Mouse (Mus musculus) kidney, embryonic 15.5 days (tissue): ENCODE data around the gene Tmppe. TPM values are rescaled to one million over a fixed set of nuclear protein-coding genes. Genes with fewer than 3 reads are reported as not detected.
A peak's percentile ranks its signal among the peaks of the same experiment; 100 is the strongest.
"Not testable (repeated sequence)": the region's sequence is repeated elsewhere in the genome, so short reads cannot be mapped to it uniquely, and the experiment has no call there.

Experiments
- ATAC-seq: fragments of 200-750 bp; cut with Nextera tagmentation; replicated peaks from 2 replicates; pipeline ENCODE4 v1.8.0; 2017; ENCODE audit warnings: moderate TSS enrichment; ENCODE audit not compliant: low FRiP score
- H3K27ac ChIP-seq: fragments of 300-500 bp; sonication (generic); 2 replicates; pipeline ENCODE4 v1.5.1; 2015; ENCODE audit warnings: mild to moderate bottlenecking, inconsistent platforms
- H3K27me3 ChIP-seq: fragments of 300-500 bp; sonication (generic); 2 replicates; pipeline ENCODE4 v1.6.1; 2015; ENCODE audit warnings: inconsistent platforms
- H3K36me3 ChIP-seq: fragments of 300-500 bp; sonication (generic); 2 replicates; pipeline ENCODE4 v1.6.1; 2015; ENCODE audit warnings: inconsistent platforms
- H3K4me1 ChIP-seq: fragments of 300-500 bp; sonication (generic); 2 replicates; pipeline ENCODE4 v1.6.1; 2015; ENCODE audit warnings: inconsistent platforms
- H3K4me2 ChIP-seq: fragments of 300-500 bp; sonication (generic); 2 replicates; pipeline ENCODE4 v1.6.1; 2015; ENCODE audit warnings: moderate library complexity, mild to moderate bottlenecking, inconsistent platforms
- H3K4me3 ChIP-seq: fragments of 300-500 bp; sonication (generic); replicated peaks from 2 replicates; pipeline ENCODE4 v1.5.1; 2015; ENCODE audit warnings: mild to moderate bottlenecking, inconsistent platforms
- H3K9ac ChIP-seq: fragments of 300-500 bp; sonication (generic); 2 replicates; pipeline ENCODE4 v1.6.1; 2015; ENCODE audit warnings: mild to moderate bottlenecking, inconsistent platforms
- H3K9me3 ChIP-seq: fragments of 300-500 bp; sonication (generic); replicated peaks from 2 replicates; pipeline ENCODE4 v1.6.1; 2016; ENCODE audit warnings: inconsistent platforms
- WGBS: fragments of 180-500 bp; shearing (Covaris S2); methylation state at CpG from one replicate; pipeline ENCODE4 v1.1.7; 2015; ENCODE audit warnings: mixed read lengths; 5-methylcytosine and 5-hydroxymethylcytosine counted together
- polyA plus RNA-seq: library from polyadenylated mRNA; unstranded; fragments of >200 nt; fragmentation: Nextera tagmentation; extraction: Ambion mirVana; gene quantifications from 2 replicates; pipeline ENCODE4 v1.2.1, GENCODE M21; 2015

Tmppe gene
- polyA plus RNA-seq = 11.0 and 12.5 TPM in 2 replicates

- peak; percentile 98 for ATAC-seq
- Histone ChIP-seq H3K4me2 (peak within 1 kb of the TSS; percentile 76), H3K27ac (peak within 1 kb of the TSS; percentile 95), H3K4me1 (peaks cover 12% of the 10 kb centered on the region), H3K9me3 (peaks cover 5% of the 10 kb centered on the region; the same call in 1 of the 2 replicates), H3K27me3 (no peaks in the 10 kb centered on the region), H3K9ac (peak within 1 kb of the TSS; percentile 89), H3K36me3 (peaks cover 28% of the 10 kb centered on the region), H3K4me3 (peak within 1 kb of the TSS; percentile 87)
- under 1% methylated on average over 73 of the region's 73 CpGs for WGBS
Measured at GRCm38 (mm10) chr9:114400949-114401684, at the start of gene Tmppe, which contains the start of gene Glb1. Gene Tmppe (plus strand): TSS chr9:114401105. Gene Glb1 (plus strand): TSS chr9:114401076.

GRCm38 (mm10) chr9:114367783-114368470 is 33.0 kb upstream of the Tmppe start:
- Histone ChIP-seq H3K36me3 (peaks cover under 1% of the 10 kb centered on the region; the same call in 1 of the 2 replicates), H3K4me3 (peak overlapping the region; percentile 52), H3K27ac (no peak overlapping the region), H3K4me1 (peaks cover 9% of the 10 kb centered on the region; the same call in 1 of the 2 replicates), H3K4me2 (peak overlapping the region; percentile 95), H3K9ac (peak overlapping the region; percentile 37), H3K9me3 (no peaks in the 10 kb centered on the region), H3K27me3 (peaks cover 11% of the 10 kb centered on the region; the same call in 1 of the 2 replicates)
- ATAC-seq = peak; percentile 85
- WGBS = under 1% methylated on average over 48 of the region's 48 CpGs

- Histone ChIP-seq H3K4me2 (peak overlapping the region; percentile 95), H3K4me3 (peak overlapping the region; percentile 52), H3K27ac (no peak overlapping the region), H3K27me3 (peaks cover 11% of the 10 kb centered on the region; the same call in 1 of the 2 replicates), H3K9me3 (no peaks in the 10 kb centered on the region), H3K4me1 (peaks cover 9% of the 10 kb centered on the region; the same call in 1 of the 2 replicates), H3K36me3 (peaks cover 6% of the 10 kb centered on the region; the same call in 1 of the 2 replicates), H3K9ac (peak overlapping the region; percentile 37)
- WGBS = 13% methylated on average over 12 of the region's 12 CpGs
- peak; percentile 31 for ATAC-seq
Measured at GRCm38 (mm10) chr9:114368471-114368858, 32.4 kb upstream of the Tmppe start.

- peaks cover 11% of the 10 kb centered on the region; the same call in 1 of the 2 replicates for H3K27me3 ChIP-seq
- not testable (repeated sequence) for H3K9ac ChIP-seq, H3K9me3 ChIP-seq, ATAC-seq, H3K4me1 ChIP-seq, H3K36me3 ChIP-seq, H3K27ac ChIP-seq, H3K4me3 ChIP-seq, H3K4me2 ChIP-seq
- 59% methylated on average over 5 of the region's 5 CpGs for WGBS
Measured at GRCm38 (mm10) chr9:114369389-114369788, 31.5 kb upstream of the Tmppe start.

GRCm38 (mm10) chr9:114371717-114372116 is 29.2 kb upstream of the Tmppe start:
- not testable (repeated sequence) for H3K9me3 ChIP-seq, H3K4me2 ChIP-seq, H3K27ac ChIP-seq, H3K9ac ChIP-seq, H3K27me3 ChIP-seq, H3K4me3 ChIP-seq, H3K4me1 ChIP-seq, ATAC-seq
- H3K36me3 ChIP-seq = peaks cover 24% of the 10 kb centered on the region
- WGBS = 16% methylated on average over 5 of the region's 5 CpGs

GRCm38 (mm10) chr9:114375276-114375962 is 25.5 kb upstream of the Tmppe start:
- Histone ChIP-seq H3K9ac (no peak overlapping the region), H3K36me3 (peaks cover 55% of the 10 kb centered on the region), H3K4me2 (no peak overlapping the region), H3K4me1 (no peaks in the 10 kb centered on the region), H3K9me3 (no peaks in the 10 kb centered on the region), H3K27ac (no peak overlapping the region), H3K27me3 (no peaks in the 10 kb centered on the region), H3K4me3 (no peak overlapping the region)
- ATAC-seq = no peak
- 93% methylated on average over 10 of the region's 10 CpGs for WGBS

GRCm38 (mm10) chr9:114377168-114377567 is 23.7 kb upstream of the Tmppe start:
- Histone ChIP-seq H3K4me3 (no peak overlapping the region), H3K4me1 (no peaks in the 10 kb centered on the region), H3K27ac (no peak overlapping the region), H3K36me3 (peaks cover 69% of the 10 kb centered on the region), H3K4me2 (no peak overlapping the region), H3K27me3 (no peaks in the 10 kb centered on the region), H3K9me3 (no peaks in the 10 kb centered on the region), H3K9ac (no peak overlapping the region)
- ATAC-seq = no peak
- WGBS = 94% methylated on average over 10 of the region's 10 CpGs

GRCm38 (mm10) chr9:114379871-114380270 is 21.0 kb upstream of the Tmppe start:
- Histone ChIP-seq H3K27me3 (no peaks in the 10 kb centered on the region), H3K36me3 (peaks cover 82% of the 10 kb centered on the region), H3K4me2 (no peak overlapping the region), H3K9me3 (no peaks in the 10 kb centered on the region), H3K9ac (no peak overlapping the region), H3K4me3 (no peak overlapping the region), H3K4me1 (no peaks in the 10 kb centered on the region), H3K27ac (no peak overlapping the region)
- 80% methylated on average over 12 of the region's 12 CpGs for WGBS
- ATAC-seq = 0 out of 2 replicates have a peak, but pooled peaks have one; percentile 30

- peak; percentile 40; the same call in 1 of the 2 replicates for ATAC-seq
- Histone ChIP-seq H3K9ac (no peak overlapping the region), H3K4me1 (no peaks in the 10 kb centered on the region), H3K27me3 (no peaks in the 10 kb centered on the region), H3K4me2 (no peak overlapping the region), H3K4me3 (no peak overlapping the region), H3K27ac (no peak overlapping the region), H3K9me3 (no peaks in the 10 kb centered on the region), H3K36me3 (peaks cover 85% of the 10 kb centered on the region)
- WGBS = 69% methylated on average over 17 of the region's 17 CpGs
Measured at GRCm38 (mm10) chr9:114380881-114381733, 19.8 kb upstream of the Tmppe start.

GRCm38 (mm10) chr9:114382936-114383710 is 17.8 kb upstream of the Tmppe start:
- no peak overlapping the region for H3K9ac ChIP-seq
- no peak overlapping the region for H3K27ac ChIP-seq
- no peaks in the 10 kb centered on the region for H3K9me3 ChIP-seq
- WGBS = 62% methylated on average over 17 of the region's 17 CpGs
- H3K36me3 ChIP-seq = peaks cover 64% of the 10 kb centered on the region
- H3K27me3 ChIP-seq = no peaks in the 10 kb centered on the region
- peaks cover 11% of the 10 kb centered on the region; the same call in 1 of the 2 replicates for H3K4me1 ChIP-seq
- ATAC-seq = no peak
- H3K4me2 ChIP-seq = no peak overlapping the region
- no peak overlapping the region for H3K4me3 ChIP-seq
